Mouse (Mus musculus): ENCODE results near the gene Klhdc7a.

DNA sequence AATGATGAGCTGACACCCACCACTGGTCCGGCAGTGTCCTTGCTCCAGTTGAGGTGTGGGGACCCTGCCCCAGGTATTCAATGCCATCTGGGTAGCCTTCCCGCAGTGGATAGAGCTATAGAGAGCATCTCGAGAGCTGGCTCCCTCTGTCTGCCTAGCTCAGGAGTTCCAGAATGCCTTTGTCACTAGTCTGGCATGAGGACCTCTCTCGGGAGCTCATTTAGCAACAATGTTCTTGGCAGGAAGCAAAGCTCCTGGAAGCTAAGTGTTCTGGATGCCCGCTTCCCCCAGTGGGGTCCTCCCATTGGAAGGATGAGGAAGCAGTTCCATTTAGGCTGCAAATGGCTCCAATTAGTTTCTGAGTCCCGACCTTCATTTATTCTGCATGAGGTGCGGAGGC, 51.1 kb downstream of the Klhdc7a start:
- TF ChIP-seq CTCF (IDR thresholded peaks at IDR 0.05; ENCODE audit: low read depth, low read length): no peak
- TF ChIP-seq POLR2AphosphoS5 (IDR thresholded peaks at IDR 0.05; ENCODE audit: insufficient replicate concordance, low read depth, low read length): no peak
- TF ChIP-seq TAL1 (conservative IDR thresholded peaks at IDR 0.05; ENCODE audit: low read depth, low read length): no peak
- TF ChIP-seq GATA1 (IDR thresholded peaks at IDR 0.05; ENCODE audit: borderline replicate concordance, low read length): no peak
- TF ChIP-seq GATA2 (IDR thresholded peaks at IDR 0.05; ENCODE audit: borderline replicate concordance, low read depth, low read length): no peak

Data from G1E (cell line).